Mouse (Mus musculus) spleen, postnatal 36 days (tissue): Measurements from ENCODE around the gene Trim43a.
"Not testable (repeated sequence)": the region's sequence is repeated elsewhere in the genome, so short reads cannot be mapped to it uniquely, and the experiment has no call there.

ENCODE experiments used
- DNase-seq, 2 experiments: peaks; one replicate each; pipeline ENCODE4 v3.0.0; 2022; ENCODE audit warnings: low spot score in 2 of 2, mixed read lengths in 1 of 2

The Trim43a gene

GRCm38 (mm10) chr9:88580591-88580990, at the start of gene Trim43a:
TSS of gene Trim43a (plus strand) at chr9:88580891.
- DNase-seq = not testable (repeated sequence)

- DNase-seq = no peak
Measured at GRCm38 (mm10) chr9:88534093-88534492, 46.6 kb upstream of the Trim43a start.

GRCm38 (mm10) chr9:88539546-88540224, 41.0 kb upstream of the Trim43a start:
- no peak for DNase-seq

GRCm38 (mm10) chr9:88542816-88543215, 37.9 kb upstream of the Trim43a start:
- no peak for DNase-seq

- DNase-seq = no peak
Measured at GRCm38 (mm10) chr9:88545534-88545933, 35.2 kb upstream of the Trim43a start.

- DNase-seq = peak; percentile 47 to 60
Measured at GRCm38 (mm10) chr9:88546166-88546565, 34.5 kb upstream of the Trim43a start.

- DNase-seq = no peak
Measured at GRCm38 (mm10) chr9:88546657-88547056, 34.0 kb upstream of the Trim43a start.

GRCm38 (mm10) chr9:88547270-88547669, 33.4 kb upstream of the Trim43a start:
- peak; percentile 32 to 60 for DNase-seq

- peak; percentile 75 to 86 for DNase-seq
Measured at GRCm38 (mm10) chr9:88547851-88548613, 32.7 kb upstream of the Trim43a start, which contains the start of gene Zfp949. TSS of gene Zfp949 (plus strand) at chr9:88548020.

- no peak for DNase-seq
Measured at GRCm38 (mm10) chr9:88548614-88548945, 32.1 kb upstream of the Trim43a start.

- DNase-seq = no peak
Measured at GRCm38 (mm10) chr9:88553071-88553470, 27.6 kb upstream of the Trim43a start.

GRCm38 (mm10) chr9:88558146-88558545, 22.5 kb upstream of the Trim43a start:
- DNase-seq = no peak

- not testable (repeated sequence) for DNase-seq
Measured at GRCm38 (mm10) chr9:88561476-88561875, 19.2 kb upstream of the Trim43a start.

GRCm38 (mm10) chr9:88570471-88570870, 10.2 kb upstream of the Trim43a start:
- not testable (repeated sequence) for DNase-seq

- DNase-seq = not testable (repeated sequence)
Measured at GRCm38 (mm10) chr9:88593708-88594107, 13.0 kb downstream of the Trim43a start.

- DNase-seq = peak; percentile 93 to 95
Measured at GRCm38 (mm10) chr9:88599206-88600162, 18.8 kb downstream of the Trim43a start.

- peak in 1 of 2 experiments; percentile 7 for DNase-seq
Measured at GRCm38 (mm10) chr9:88625803-88626514, 45.3 kb downstream of the Trim43a start.

GRCm38 (mm10) chr9:88638125-88638524, 57.4 kb downstream of the Trim43a start:
- DNase-seq = not testable (repeated sequence)
